Mouse (Mus musculus): ENCODE measurements around the gene 4930469K13Rik.

DNA sequence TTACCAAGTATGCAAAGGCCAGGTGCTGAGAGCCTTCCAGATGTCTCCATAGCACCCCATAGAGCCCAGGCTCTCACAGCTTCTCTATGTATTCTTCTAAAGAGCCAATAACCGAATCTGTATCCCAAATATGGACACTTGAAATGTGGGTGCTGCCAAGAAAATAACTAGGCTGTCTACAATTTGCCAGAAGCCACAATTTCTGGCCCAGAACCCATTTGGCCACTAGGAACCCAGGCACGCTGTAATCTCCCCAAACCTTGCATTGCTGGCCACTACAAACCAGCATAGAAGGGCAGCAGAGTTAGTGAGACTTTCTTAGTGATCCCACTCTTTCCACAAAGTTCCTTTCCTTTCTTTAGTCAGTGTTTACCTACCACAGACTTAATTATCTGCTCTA, 123.2 kb downstream of the 4930469K13Rik start:
- TF ChIP-seq POLR2A (IDR thresholded peaks at IDR 0.05; ENCODE audit: control insufficient read depth, extremely low read depth, insufficient read depth, low read length, poor library complexity) (no peak), CTCF (IDR thresholded peaks at IDR 0.05; ENCODE audit: borderline replicate concordance, control insufficient read depth, extremely low read depth, insufficient read depth, low read length, poor library complexity) (no peak)
